Mouse (Mus musculus): ENCODE measurements at regions not wholly inside any gene's neighbourhood (a gene's known extent, or its start where the extent isn't known, plus 50 kb on each side); places are given as distances from the start of the nearest gene placed in this dataset.

- no peak for DNase-seq (ENCODE audit: extremely low read depth, insufficient read length, low spot score)
Measured at GRCm38 (mm10) chr6:107290850-107291249, 238.7 kb upstream of the Lrrn1 start.

- no peak for DNase-seq (ENCODE audit: extremely low read depth, insufficient read length, low spot score)
Measured at GRCm38 (mm10) chr6:107303676-107304369, 225.7 kb upstream of the Lrrn1 start.

GRCm38 (mm10) chr6:107319565-107319964 is 210.0 kb upstream of the Lrrn1 start:
- DNase-seq (ENCODE audit: extremely low read depth, insufficient read length, low spot score), result no peak

- DNase-seq (ENCODE audit: extremely low read depth, insufficient read length, low spot score), result no peak
Measured at GRCm38 (mm10) chr6:107350503-107350902, 179.1 kb upstream of the Lrrn1 start.

- no peak for DNase-seq (ENCODE audit: extremely low read depth, insufficient read length, low spot score)
Measured at GRCm38 (mm10) chr6:107375274-107375673, 154.3 kb upstream of the Lrrn1 start.

- DNase-seq (ENCODE audit: extremely low read depth, insufficient read length, low spot score), result no peak
Measured at GRCm38 (mm10) chr6:107378489-107378888, 151.1 kb upstream of the Lrrn1 start.

- DNase-seq (ENCODE audit: extremely low read depth, insufficient read length, low spot score), result no peak
Measured at GRCm38 (mm10) chr6:107380621-107381020, 148.9 kb upstream of the Lrrn1 start.

GRCm38 (mm10) chr6:107386094-107386678 is 143.4 kb upstream of the Lrrn1 start:
- DNase-seq (ENCODE audit: extremely low read depth, insufficient read length, low spot score), result no peak

- no peak for DNase-seq (ENCODE audit: extremely low read depth, insufficient read length, low spot score)
Measured at GRCm38 (mm10) chr6:107389892-107390291, 139.7 kb upstream of the Lrrn1 start.

- DNase-seq (ENCODE audit: extremely low read depth, insufficient read length, low spot score), result no peak
Measured at GRCm38 (mm10) chr6:107394611-107395010, 135.0 kb upstream of the Lrrn1 start.

- DNase-seq (ENCODE audit: extremely low read depth, insufficient read length, low spot score), result no peak
Measured at GRCm38 (mm10) chr6:107415766-107416165, 113.8 kb upstream of the Lrrn1 start.

GRCm38 (mm10) chr6:107422091-107422490 is 107.5 kb upstream of the Lrrn1 start:
- DNase-seq (ENCODE audit: extremely low read depth, insufficient read length, low spot score), result no peak

- no peak for DNase-seq (ENCODE audit: extremely low read depth, insufficient read length, low spot score)
Measured at GRCm38 (mm10) chr6:107426529-107426928, 103.0 kb upstream of the Lrrn1 start.

- DNase-seq (ENCODE audit: extremely low read depth, insufficient read length, low spot score), result no peak
Measured at GRCm38 (mm10) chr6:107431033-107431432, 98.5 kb upstream of the Lrrn1 start.

GRCm38 (mm10) chr6:107442058-107442457 is 87.5 kb upstream of the Lrrn1 start:
- DNase-seq (ENCODE audit: extremely low read depth, insufficient read length, low spot score), result no peak

- no peak for DNase-seq (ENCODE audit: extremely low read depth, insufficient read length, low spot score)
Measured at GRCm38 (mm10) chr6:107444336-107444735, 85.2 kb upstream of the Lrrn1 start.

- no peak for DNase-seq (ENCODE audit: extremely low read depth, insufficient read length, low spot score)
Measured at GRCm38 (mm10) chr6:107459220-107459619, 70.3 kb upstream of the Lrrn1 start.

- DNase-seq (ENCODE audit: extremely low read depth, insufficient read length, low spot score), result no peak
Measured at GRCm38 (mm10) chr6:107462440-107462839, 67.1 kb upstream of the Lrrn1 start.

GRCm38 (mm10) chr6:107473395-107473794 is 56.2 kb upstream of the Lrrn1 start:
- DNase-seq (ENCODE audit: extremely low read depth, insufficient read length, low spot score), result no peak

GRCm38 (mm10) chr6:107474125-107474524 is 55.4 kb upstream of the Lrrn1 start:
- DNase-seq (ENCODE audit: extremely low read depth, insufficient read length, low spot score), result no peak
